ENCODE assay signal across 15 mouse cellular contexts in genomic region chr1:91742914-91743313, GRCm38 (mm10). TPM values are rescaled to one million over a fixed set of nuclear protein-coding genes. Genes with fewer than 3 reads are reported as not detected.
A peak's percentile ranks its signal among the peaks of the same experiment; 100 is the strongest.
DNase-seq lines count a peak whose midpoint lies in the region; ATAC-seq and TF ChIP-seq lines count a peak whose summit lies in the region.
"Had no signal": no experiment of that assay in that cellular context is flagged by ENCODE, and none has a peak within 500 bp of the region (broad histone marks: within the 10 kb centered on the region; RNA-seq: fewer than 3 reads in every experiment).

No protein-coding gene starts in this region.

- 0 out of 2 replicates have a peak, but pooled peaks cover 4% of the 10 kb centered on the region for H3K27me3 ChIP-seq in heart, embryonic 10.5 days (ENCODE audit: insufficient read depth, poor library complexity, severe bottlenecking)
- no peaks in the 10 kb centered on the region; the same call in 1 of the 2 replicates for H3K27me3 ChIP-seq in heart, embryonic 11.5 days (ENCODE audit: control insufficient read depth, insufficient read depth, low read length)
- H3K27me3 ChIP-seq in lung, postnatal 0 days (replicated peaks; ENCODE audit: insufficient read depth, low read length), result 0 out of 2 replicates have a peak, but pooled peaks cover 6% of the 10 kb centered on the region
- H3K27me3 ChIP-seq in MEL (ENCODE audit: control insufficient read depth in 1 of 2, insufficient read depth in 2 of 2, low read length in 2 of 2), result no peaks in the 10 kb centered on the region
- 0 out of 2 replicates have a peak, but pooled peaks cover 7% of the 10 kb centered on the region for H3K27me3 ChIP-seq in limb, embryonic 10.5 days (ENCODE audit: low read depth, poor library complexity, severe bottlenecking)
- peaks cover 5% of the 10 kb centered on the region; the same call in 1 of the 2 replicates for H3K27me3 ChIP-seq in forebrain, embryonic 12.5 days
- H3K27me3 ChIP-seq: liver, embryonic 15.5 days had no signal

- no peak overlapping the region for H3K4me3 ChIP-seq in heart, embryonic 10.5 days
- H3K4me3 ChIP-seq in heart, embryonic 11.5 days (ENCODE audit: low read depth, low read length), result no peak overlapping the region
- no peak overlapping the region for H3K4me3 ChIP-seq in lung, postnatal 0 days (ENCODE audit: low read depth, low read length)
- H3K4me3 ChIP-seq in MEL (ENCODE audit: control insufficient read depth in 1 of 2, insufficient read depth in 1 of 2, low read depth in 2 of 2, low read length in 2 of 2), result no peak overlapping the region
- H3K4me3 ChIP-seq in limb, embryonic 10.5 days, result no peak overlapping the region
- H3K4me3 ChIP-seq in forebrain, embryonic 12.5 days (replicated peaks), result no peak overlapping the region
- H3K4me3 ChIP-seq: left cerebral cortex, adult 2 months; liver, embryonic 15.5 days; midbrain, embryonic 15.5 days had no signal

- H3K9me3 ChIP-seq in heart, embryonic 10.5 days, result no peaks in the 10 kb centered on the region
- no peaks in the 10 kb centered on the region for H3K9me3 ChIP-seq in heart, embryonic 11.5 days (replicated peaks; ENCODE audit: control insufficient read depth, low read length)
- H3K9me3 ChIP-seq in lung, postnatal 0 days (ENCODE audit: low read length), result no peaks in the 10 kb centered on the region
- no peaks in the 10 kb centered on the region for H3K9me3 ChIP-seq in MEL (replicated peaks; ENCODE audit: insufficient read depth, low read length)
- H3K9me3 ChIP-seq in limb, embryonic 10.5 days (replicated peaks), result no peaks in the 10 kb centered on the region
- H3K9me3 ChIP-seq in forebrain, embryonic 12.5 days, result no peaks in the 10 kb centered on the region
- H3K9me3 ChIP-seq: liver, embryonic 15.5 days; midbrain, embryonic 15.5 days had no signal

- TF ChIP-seq POLR2A in MEL (IDR thresholded peaks at IDR 0.05; ENCODE audit: control insufficient read depth in 1 of 2, insufficient read depth in 1 of 2, low read depth in 1 of 2, low read length in 2 of 2, poor library complexity in 1 of 2), result no peak

- no peaks in the 10 kb centered on the region for H3K79me2 ChIP-seq in MEL (ENCODE audit: control insufficient read depth, insufficient read depth, low read length, poor library complexity)

- no peak overlapping the region for H3K27ac ChIP-seq in heart, embryonic 10.5 days
- H3K27ac ChIP-seq in heart, embryonic 11.5 days (ENCODE audit: low read depth, low read length), result no peak overlapping the region
- no peak overlapping the region for H3K27ac ChIP-seq in lung, postnatal 0 days (ENCODE audit: low read length)
- no peak overlapping the region for H3K27ac ChIP-seq in MEL (ENCODE audit: control insufficient read depth, low read depth, low read length)
- H3K27ac ChIP-seq in limb, embryonic 10.5 days, result no peak overlapping the region
- no peak overlapping the region for H3K27ac ChIP-seq in forebrain, embryonic 12.5 days
- H3K27ac ChIP-seq: left cerebral cortex, adult 2 months; liver, embryonic 15.5 days; midbrain, embryonic 15.5 days had no signal

- no peak for TF ChIP-seq RAD21 in MEL (IDR thresholded peaks at IDR 0.05; ENCODE audit: low read depth, low read length)

- no peak overlapping the region for H3K9ac ChIP-seq in heart, embryonic 11.5 days (ENCODE audit: low read depth, low read length)
- no peak overlapping the region for H3K9ac ChIP-seq in lung, postnatal 0 days (replicated peaks; ENCODE audit: low read depth)
- no peak overlapping the region for H3K9ac ChIP-seq in MEL (ENCODE audit: control insufficient read depth, low read depth, low read length, poor library complexity, severe bottlenecking)
- H3K9ac ChIP-seq in forebrain, embryonic 12.5 days, result no peak overlapping the region
- H3K9ac ChIP-seq: liver, embryonic 15.5 days; midbrain, embryonic 15.5 days had no signal

- no peak for TF ChIP-seq CTCF in lung, postnatal 0 days (IDR thresholded peaks at IDR 0.05)
- no peak for TF ChIP-seq CTCF in MEL (IDR thresholded peaks at IDR 0.05 in 2 of 3, conservative IDR thresholded peaks at IDR 0.05 in 1 of 3; ENCODE audit: control insufficient read depth in 1 of 3, insufficient read depth in 1 of 3, low read depth in 2 of 3, low read length in 3 of 3, poor library complexity in 1 of 3, severe bottlenecking in 1 of 3)

- DNase-seq in heart, embryonic 10.5 days (ENCODE audit: low spot score), result peak; percentile 81
- DNase-seq in lung, postnatal 0 days (ENCODE audit: low spot score), result peak; percentile 60
- no peak for DNase-seq in lung, postnatal 36 days
- DNase-seq in MEL (ENCODE audit: low read depth, low spot score), result peak; percentile 18
- DNase-seq in limb, embryonic 10.5 days (ENCODE audit: low spot score), result peak; percentile 71
- no peak for DNase-seq in right cerebral cortex, postnatal 4 days
- DNase-seq: gastrocnemius, postnatal 25 days; kidney, adult 9 months; right cerebral cortex, postnatal 25 days had no signal

- no peak for TF ChIP-seq EP300 in lung, postnatal 0 days (IDR thresholded peaks at IDR 0.05)
- TF ChIP-seq EP300 in MEL (IDR thresholded peaks at IDR 0.05; ENCODE audit: low read depth in 1 of 2, low read length in 2 of 2), result no peak

- H3K4me2 ChIP-seq in heart, embryonic 11.5 days, result no peak overlapping the region
- no peak overlapping the region for H3K4me2 ChIP-seq in lung, postnatal 0 days (replicated peaks; ENCODE audit: low read depth, low read length)
- H3K4me2 ChIP-seq in forebrain, embryonic 12.5 days, result no peak overlapping the region
- H3K4me2 ChIP-seq: liver, embryonic 15.5 days; midbrain, embryonic 15.5 days had no signal

- WGBS in heart, embryonic 10.5 days, result 45% methylated on average over 3 of the region's 3 CpGs
- 43% methylated on average over 3 of the region's 3 CpGs for WGBS in heart, embryonic 11.5 days (ENCODE audit: insufficient replicate concordance)
- WGBS in lung, postnatal 0 days, result 20% methylated on average over 3 of the region's 3 CpGs
- 51% methylated on average over 3 of the region's 3 CpGs for WGBS in limb, embryonic 10.5 days
- 58% methylated on average over 3 of the region's 3 CpGs for WGBS in forebrain, embryonic 12.5 days

- ATAC-seq in heart, embryonic 11.5 days (replicated peaks; ENCODE audit: insufficient number of reproducible peaks, low FRiP score, low TSS enrichment), result no peak
- ATAC-seq in lung, postnatal 0 days, result peak; percentile 28; the same call in 1 of the 2 replicates
- no peak for ATAC-seq in forebrain, embryonic 12.5 days (ENCODE audit: low FRiP score)
- ATAC-seq: forebrain, embryonic 14.5 days; midbrain, embryonic 15.5 days had no signal

- H3K4me1 ChIP-seq in heart, embryonic 10.5 days, result no peaks in the 10 kb centered on the region
- H3K4me1 ChIP-seq in heart, embryonic 11.5 days (ENCODE audit: control insufficient read depth, insufficient read depth, low read length), result no peaks in the 10 kb centered on the region
- no peaks in the 10 kb centered on the region for H3K4me1 ChIP-seq in lung, postnatal 0 days (ENCODE audit: insufficient read depth, low read depth, low read length)
- H3K4me1 ChIP-seq in MEL (ENCODE audit: control insufficient read depth in 1 of 2, insufficient read depth in 2 of 2, low read length in 2 of 2), result no peaks in the 10 kb centered on the region
- H3K4me1 ChIP-seq in limb, embryonic 10.5 days, result peaks cover 13% of the 10 kb centered on the region
- 0 out of 2 replicates have a peak, but pooled peaks cover 5% of the 10 kb centered on the region for H3K4me1 ChIP-seq in forebrain, embryonic 12.5 days
- H3K4me1 ChIP-seq: liver, embryonic 15.5 days had no signal

- H3K36me3 ChIP-seq in heart, embryonic 10.5 days, result no peaks in the 10 kb centered on the region
- H3K36me3 ChIP-seq in heart, embryonic 11.5 days (ENCODE audit: control insufficient read depth, insufficient read depth, low read length), result no peaks in the 10 kb centered on the region
- H3K36me3 ChIP-seq in lung, postnatal 0 days (ENCODE audit: insufficient read depth, low read length), result no peaks in the 10 kb centered on the region
- H3K36me3 ChIP-seq in MEL (ENCODE audit: control insufficient read depth in 1 of 2, insufficient read depth in 2 of 2, low read length in 2 of 2), result no peaks in the 10 kb centered on the region
- no peaks in the 10 kb centered on the region for H3K36me3 ChIP-seq in limb, embryonic 10.5 days
- no peaks in the 10 kb centered on the region for H3K36me3 ChIP-seq in forebrain, embryonic 12.5 days (replicated peaks)
- H3K36me3 ChIP-seq: liver, embryonic 15.5 days; midbrain, embryonic 15.5 days had no signal

TF ChIP-seq in MEL, 35 proteins besides CTCF, POLR2A, EP300 and RAD21:
- no peak for TF ChIP-seq JUND (IDR thresholded peaks at IDR 0.05; ENCODE audit: low read depth, low read length)
- no peak for TF ChIP-seq ELF1 (IDR thresholded peaks at IDR 0.05; ENCODE audit: low read depth, low read length)
- TF ChIP-seq ETS1 (IDR thresholded peaks at IDR 0.05; ENCODE audit: low read depth, low read length), result no peak
- TF ChIP-seq KAT2A (conservative IDR thresholded peaks at IDR 0.05; ENCODE audit: low read depth, low read length), result no peak
- no peak for TF ChIP-seq MYC (IDR thresholded peaks at IDR 0.05; ENCODE audit: low read depth, low read length)
- no peak for TF ChIP-seq CHD2 (IDR thresholded peaks at IDR 0.05; ENCODE audit: low read length)
- no peak for TF ChIP-seq TCF12 (IDR thresholded peaks at IDR 0.05; ENCODE audit: low read depth, low read length)
- no peak for TF ChIP-seq NELFE (IDR thresholded peaks at IDR 0.05; ENCODE audit: low read depth, low read length)
- no peak for TF ChIP-seq MYB (IDR thresholded peaks at IDR 0.05; ENCODE audit: low read depth, low read length)

RNA-seq across cellular contexts. Expression of gene Twist2, which starts 58.3 kb away (rescaled TPM):
- 5.8 and 17.9 TPM in 2 replicates for polyA plus RNA-seq in heart, embryonic 10.5 days (2016; fragmentation: Nextera tagmentation; extraction: Ambion mirVana)
- polyA plus RNA-seq in heart, embryonic 11.5 days (2014; fragmentation: Nextera tagmentation; extraction: Ambion mirVana), result 5.2 and 6.5 TPM in 2 replicates
- 3.6 and 4.1 TPM in 2 replicates for polyA plus RNA-seq in lung, postnatal 0 days (2015; fragmentation: Nextera tagmentation; extraction: Ambion mirVana)
- total RNA-seq in MEL (2012; rRNA removed), result not detected in 2 replicates
- polyA plus RNA-seq in MEL (2012; ENCODE audit: insufficient read depth in 1 of 2, insufficient read length in 2 of 2, low read depth in 1 of 2, low replicate concordance in 2 of 2, missing spikeins in 1 of 2), result not detected
- 40.2 and 47.3 TPM in 2 replicates for polyA plus RNA-seq in limb, embryonic 10.5 days (2016; fragmentation: Nextera tagmentation; extraction: Ambion mirVana)
- polyA plus RNA-seq in forebrain, embryonic 12.5 days (2016; fragmentation: Nextera tagmentation; extraction: Ambion mirVana), result 6.2 and 8.8 TPM in 2 replicates

Comparison
In these comparisons a context has a peak if more than half of its experiments do, and no peak if none do; other contexts are left out.
1. DNase-seq: peak in heart, embryonic 10.5 days (single experiment), lung, postnatal 0 days (single experiment), MEL (single experiment) and limb, embryonic 10.5 days (single experiment); none in lung, postnatal 36 days (single experiment) and right cerebral cortex, postnatal 4 days (single experiment).